Mouse (Mus musculus): ENCODE data around the gene Klhl8.

Klhl8 gene

GRCm38 (mm10) chr5:103916595-103917356, 5.7 kb upstream of the Klhl8 start:
- DNase-seq (ENCODE audit: low read depth, low spot score) = no peak

GRCm38 (mm10) chr5:103914335-103915226, 3.5 kb upstream of the Klhl8 start:
- no peak for DNase-seq (ENCODE audit: low read depth, low spot score)

GRCm38 (mm10) chr5:103913150-103913549, 2.1 kb upstream of the Klhl8 start:
- DNase-seq (ENCODE audit: low read depth, low spot score) = no peak

- no peak for DNase-seq (ENCODE audit: low read depth, low spot score)
Observed at GRCm38 (mm10) chr5:103911555-103911954, 496 bp upstream of the Klhl8 start.

- no peak for DNase-seq (ENCODE audit: low read depth, low spot score)
Observed at GRCm38 (mm10) chr5:103910156-103910555, 903 bp downstream of the Klhl8 start.

GRCm38 (mm10) chr5:103909466-103909865, 1.6 kb downstream of the Klhl8 start:
- DNase-seq (ENCODE audit: low read depth, low spot score) = no peak

GRCm38 (mm10) chr5:103908851-103909250, 2.2 kb downstream of the Klhl8 start:
- DNase-seq (ENCODE audit: low read depth, low spot score) = peak; percentile 38

GRCm38 (mm10) chr5:103907844-103908243, 3.2 kb downstream of the Klhl8 start:
- no peak for DNase-seq (ENCODE audit: low read depth, low spot score)

- no peak for DNase-seq (ENCODE audit: low read depth, low spot score)
Observed at GRCm38 (mm10) chr5:103906173-103906572, 4.9 kb downstream of the Klhl8 start.

- DNase-seq (ENCODE audit: low read depth, low spot score) = no peak
Observed at GRCm38 (mm10) chr5:103898310-103898709, 12.7 kb downstream of the Klhl8 start.

GRCm38 (mm10) chr5:103889766-103890165, 21.3 kb downstream of the Klhl8 start:
- DNase-seq (ENCODE audit: low read depth, low spot score) = no peak

- no peak for DNase-seq (ENCODE audit: low read depth, low spot score)
Observed at GRCm38 (mm10) chr5:103863759-103864158, 47.3 kb downstream of the Klhl8 start.

GRCm38 (mm10) chr5:103860622-103861021, 50.4 kb downstream of the Klhl8 start:
- no peak for DNase-seq (ENCODE audit: low read depth, low spot score)

GRCm38 (mm10) chr5:103857151-103857550, 53.9 kb downstream of the Klhl8 start:
- DNase-seq (ENCODE audit: low read depth, low spot score) = no peak

- no peak for DNase-seq (ENCODE audit: low read depth, low spot score)
Observed at GRCm38 (mm10) chr5:103856286-103857009, 54.6 kb downstream of the Klhl8 start.

GRCm38 (mm10) chr5:103855483-103856211, 55.4 kb downstream of the Klhl8 start:
- DNase-seq (ENCODE audit: low read depth, low spot score) = no peak

GRCm38 (mm10) chr5:103854807-103855194, 56.3 kb downstream of the Klhl8 start:
- no peak for DNase-seq (ENCODE audit: low read depth, low spot score)

- no peak for DNase-seq (ENCODE audit: low read depth, low spot score)
Observed at GRCm38 (mm10) chr5:103854041-103854806, 56.8 kb downstream of the Klhl8 start.

- DNase-seq (ENCODE audit: low read depth, low spot score) = no peak
Observed at GRCm38 (mm10) chr5:103852756-103853549, 58.1 kb downstream of the Klhl8 start.

- DNase-seq (ENCODE audit: low read depth, low spot score) = peak; percentile 66
Observed at GRCm38 (mm10) chr5:103848546-103848945, 62.5 kb downstream of the Klhl8 start.
